Mouse (Mus musculus) induced T-regulatory cell, adult 2 months (primary cell): ENCODE results near the gene Tubgcp6.

Source experiments
- DNase-seq: peaks from one replicate; pipeline ENCODE4 v3.0.0-alpha.2; 2012; ENCODE audit warnings: low read depth

The Tubgcp6 gene

GRCm38 (mm10) chr15:89063001-89063400 is 59.9 kb downstream of the Tubgcp6 start:
- no peak for DNase-seq

DNA sequence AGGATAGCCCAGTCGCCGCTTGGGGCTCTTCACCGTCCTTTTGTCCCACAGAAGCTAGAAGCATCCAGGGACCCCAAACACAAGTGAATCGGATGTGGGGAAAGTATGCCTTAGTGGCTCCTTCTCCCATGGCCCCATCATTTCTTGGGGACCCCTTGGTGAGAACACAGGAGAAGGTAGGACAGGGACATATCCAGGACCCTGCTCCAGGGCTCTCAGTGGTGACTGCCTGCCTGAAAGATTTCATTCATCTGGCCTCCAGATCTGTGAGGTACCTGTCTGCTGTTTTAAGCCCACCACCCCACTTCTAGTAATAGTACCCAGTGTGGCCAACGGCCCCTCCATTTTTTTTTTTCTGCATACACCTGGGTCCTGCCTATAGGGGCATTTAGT is 60.4 kb downstream of the Tubgcp6 start:
- no peak for DNase-seq

- no peak for DNase-seq
Observed at GRCm38 (mm10) chr15:89061761-89062517, 61.0 kb downstream of the Tubgcp6 start.

- no peak for DNase-seq
Observed at GRCm38 (mm10) chr15:89060811-89061460, 62.0 kb downstream of the Tubgcp6 start.

- DNase-seq = no peak
Observed at GRCm38 (mm10) chr15:89060032-89060681, 62.8 kb downstream of the Tubgcp6 start.

GRCm38 (mm10) chr15:89059161-89059931 is 63.6 kb downstream of the Tubgcp6 start, which contains the start of gene Panx2:
TSS of gene Panx2 (plus strand) at chr15:89059734.
- no peak for DNase-seq

DNA sequence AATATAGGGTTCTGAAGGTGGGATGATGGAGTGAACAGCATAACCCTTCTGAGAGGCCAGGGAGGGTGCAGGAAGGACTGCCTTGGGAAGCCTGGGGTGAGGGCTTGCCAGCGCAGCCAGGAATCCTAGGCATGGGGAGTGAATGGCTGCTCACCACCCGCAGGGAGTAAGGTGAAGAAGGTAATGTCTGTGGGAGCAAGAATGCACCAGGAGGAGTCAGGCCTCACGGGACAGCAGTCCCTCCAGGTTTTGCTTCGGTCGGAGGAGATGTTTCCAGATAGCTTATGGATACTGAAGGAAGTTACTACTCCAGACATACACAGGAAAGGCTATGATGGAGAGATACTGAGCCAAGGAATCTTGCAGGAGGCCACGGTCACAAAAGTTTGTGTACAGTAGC is 64.2 kb downstream of the Tubgcp6 start:
- no peak for DNase-seq

DNA sequence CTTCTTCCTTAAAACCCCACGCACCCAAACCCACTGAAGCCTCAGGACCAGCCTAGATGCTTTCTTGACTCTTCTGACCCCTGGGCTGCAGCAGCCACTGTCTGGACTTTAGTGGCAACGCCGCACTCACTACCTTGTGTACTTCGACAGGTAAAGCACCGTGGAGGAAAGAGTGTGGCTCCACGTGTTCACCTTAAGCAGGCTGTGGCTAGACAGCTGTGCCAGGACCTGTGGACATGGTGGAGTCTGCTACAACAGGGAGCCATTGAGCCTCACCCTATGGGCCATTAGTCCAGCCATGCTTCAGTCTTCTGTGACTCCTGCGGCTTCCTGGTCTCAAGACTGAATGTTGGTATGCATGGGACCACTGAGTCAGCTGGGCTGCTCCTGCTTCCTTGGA is 68.2 kb downstream of the Tubgcp6 start:
- DNase-seq = no peak
